Mouse (Mus musculus): ENCODE data around the gene B4galnt4. TPM values are rescaled to one million over a fixed set of nuclear protein-coding genes. Genes with fewer than 3 reads are reported as not detected.

Gene B4galnt4
- polyA plus RNA-seq, 1 experiment from 2014 or later, result 50.0 TPM

- WGBS, result 89% methylated on average over 9 of the region's 9 CpGs
- H3K9me3 ChIP-seq, result no peaks in the 10 kb centered on the region
These were observed 55.0 kb downstream of the B4galnt4 start for GRCm38 (mm10) chr7:141115874-141116273.

DNA sequence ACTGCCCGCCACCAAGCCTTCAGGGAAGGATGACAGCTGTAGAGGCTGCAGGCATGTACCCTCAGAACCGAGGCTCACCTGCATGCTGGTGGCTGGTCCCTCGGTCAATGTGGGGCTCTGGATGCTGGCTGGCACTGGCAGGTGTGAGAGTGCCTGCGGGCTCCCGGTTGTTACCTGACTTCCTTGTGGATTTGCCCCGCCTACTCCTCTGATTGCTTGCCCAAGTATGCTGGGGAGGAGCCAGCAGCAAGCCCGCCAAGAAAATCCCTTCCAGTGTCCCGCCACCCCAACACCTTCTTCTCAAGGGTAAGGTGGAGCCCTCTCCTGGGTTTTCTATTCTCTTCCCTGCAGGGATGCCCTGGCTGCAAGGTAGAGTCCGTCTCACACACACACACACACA lies 56.7 kb downstream of the B4galnt4 start, which contains the start of gene Ano9:
Gene Ano9 (minus strand): TSS at position 171 of the 400 bp plus-strand sequence.
- ATAC-seq (replicated peaks), result no peak
- Histone ChIP-seq H3K27me3 (no peaks in the 10 kb centered on the region), H3K4me2 (replicated peaks) (no peak within 1 kb of the TSS), H3K9ac (replicated peaks) (no peak within 1 kb of the TSS), H3K9me3 (no peaks in the 10 kb centered on the region), H3K4me3 (no peak within 1 kb of the TSS), H3K4me1 (no peaks in the 10 kb centered on the region), H3K36me3 (no peaks in the 10 kb centered on the region), H3K27ac (replicated peaks) (no peak within 1 kb of the TSS)
- 17% methylated on average over 9 of the region's 9 CpGs for WGBS

More at GRCm38 (mm10) chr7:141115874-141116273, 55.0 kb downstream of the B4galnt4 start:
- Histone ChIP-seq H3K4me2 (replicated peaks) (no peak overlapping the region), H3K27me3 (no peaks in the 10 kb centered on the region), H3K4me1 (no peaks in the 10 kb centered on the region), H3K4me3 (no peak overlapping the region), H3K9ac (replicated peaks) (no peak overlapping the region), H3K27ac (replicated peaks) (no peak overlapping the region), H3K36me3 (no peaks in the 10 kb centered on the region)
- no peak for ATAC-seq (replicated peaks)

DNA sequence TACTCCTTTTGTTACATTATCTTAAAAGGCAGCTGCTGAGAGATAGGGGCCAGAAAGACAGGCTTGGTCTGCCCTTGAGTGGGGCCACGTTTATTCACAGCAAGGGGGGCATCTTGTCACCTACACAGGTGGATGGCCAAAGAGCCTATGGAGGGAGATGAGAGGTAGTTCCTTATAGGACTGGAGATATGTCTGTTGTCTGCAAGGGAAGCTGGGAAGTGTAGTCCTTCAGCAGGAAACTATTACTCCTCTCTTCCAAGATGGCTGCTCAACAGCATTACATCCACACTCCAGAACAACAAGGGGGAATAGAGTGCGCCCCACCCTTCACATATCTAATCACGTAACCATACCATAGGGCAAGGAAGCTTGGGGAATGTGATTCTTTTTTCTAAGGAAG lies 58.6 kb downstream of the B4galnt4 start:
- H3K4me3 ChIP-seq, result no peak overlapping the region
- no peaks in the 10 kb centered on the region for H3K36me3 ChIP-seq
- no peaks in the 10 kb centered on the region for H3K9me3 ChIP-seq
- no peaks in the 10 kb centered on the region for H3K4me1 ChIP-seq
- no peak overlapping the region for H3K4me2 ChIP-seq (replicated peaks)
- no peaks in the 10 kb centered on the region for H3K27me3 ChIP-seq
- ATAC-seq (replicated peaks), result no peak
- no peak overlapping the region for H3K27ac ChIP-seq (replicated peaks)
- 71% methylated on average over 3 of the region's 3 CpGs for whole genome bisulfite sequencing
- no peak overlapping the region for H3K9ac ChIP-seq (replicated peaks)

- no peak overlapping the region for H3K4me2 ChIP-seq (replicated peaks)
- ATAC-seq (replicated peaks), result no peak
- no peak overlapping the region for H3K27ac ChIP-seq (replicated peaks)
- no peaks in the 10 kb centered on the region for H3K9me3 ChIP-seq
- no peak overlapping the region for H3K9ac ChIP-seq (replicated peaks)
- 89% methylated on average over 3 of the region's 3 CpGs for WGBS
- H3K36me3 ChIP-seq, result no peaks in the 10 kb centered on the region
- H3K4me3 ChIP-seq, result no peak overlapping the region
- no peaks in the 10 kb centered on the region for H3K27me3 ChIP-seq
- no peaks in the 10 kb centered on the region for H3K4me1 ChIP-seq
These were observed 59.7 kb downstream of the B4galnt4 start for GRCm38 (mm10) chr7:141120605-141121004.

DNA sequence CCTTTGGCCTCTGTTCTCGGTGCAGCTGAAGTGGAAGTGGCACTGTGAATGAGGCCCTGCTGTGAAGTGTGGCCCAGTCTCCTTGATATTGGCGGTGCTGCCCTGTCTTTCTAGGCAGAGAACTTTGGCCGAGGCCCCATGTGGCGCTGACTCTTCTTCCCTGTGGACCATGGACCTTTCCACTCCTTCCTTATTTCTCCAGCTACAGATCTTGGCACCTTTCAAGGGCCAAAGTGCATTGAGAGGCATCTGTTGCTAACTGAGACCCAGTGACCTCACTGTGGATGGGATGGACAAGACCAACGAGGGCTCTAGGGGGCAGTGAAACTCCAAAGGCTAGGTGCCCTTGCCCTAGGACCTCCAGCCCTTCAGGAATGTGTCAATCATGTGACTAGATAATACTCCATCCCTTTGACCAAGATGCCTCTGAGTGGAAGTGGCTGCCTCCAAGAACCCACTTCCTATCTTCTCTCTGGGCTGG lies 60.2 kb downstream of the B4galnt4 start:
- Histone ChIP-seq H3K9me3 (no peaks in the 10 kb centered on the region), H3K27me3 (no peaks in the 10 kb centered on the region), H3K4me3 (no peak overlapping the region), H3K27ac (replicated peaks) (no peak overlapping the region), H3K9ac (replicated peaks) (no peak overlapping the region), H3K4me2 (replicated peaks) (no peak overlapping the region), H3K36me3 (no peaks in the 10 kb centered on the region), H3K4me1 (no peaks in the 10 kb centered on the region)
- no peak for ATAC-seq (replicated peaks)
- 85% methylated on average over 5 of the region's 5 CpGs for WGBS

Other genes with a start within 250 kb of the B4galnt4 start
- 11.1 and 12.7 TPM in 2 replicates for gene Zfp941, start 238.9 kb upstream of the B4galnt4 start, polyA plus RNA-seq (2015; fragmentation: Nextera tagmentation; extraction: Ambion mirVana)
- not detected in 2 replicates for gene Urah, start 226.1 kb upstream of the B4galnt4 start, polyA plus RNA-seq (2015; fragmentation: Nextera tagmentation; extraction: Ambion mirVana)
- not detected in 2 replicates for gene Scgb1c1, start 215.6 kb upstream of the B4galnt4 start, polyA plus RNA-seq (2015; fragmentation: Nextera tagmentation; extraction: Ambion mirVana)
- 0.10 TPM in 1 of 2 replicates, not detected in the other for gene Odf3, start 213.3 kb upstream of the B4galnt4 start, polyA plus RNA-seq (2015; fragmentation: Nextera tagmentation; extraction: Ambion mirVana)
- gene Gm45785, start 204.8 kb upstream of the B4galnt4 start, polyA plus RNA-seq (2015; fragmentation: Nextera tagmentation; extraction: Ambion mirVana), result not detected in 2 replicates
- 91.2 and 96.9 TPM in 2 replicates for gene Ric8a, start 204.1 kb upstream of the B4galnt4 start, polyA plus RNA-seq (2015; fragmentation: Nextera tagmentation; extraction: Ambion mirVana)
- gene Bet1l, start 203.5 kb upstream of the B4galnt4 start, polyA plus RNA-seq (2015; fragmentation: Nextera tagmentation; extraction: Ambion mirVana), result 44.3 and 46.9 TPM in 2 replicates
- 283 and 287 TPM in 2 replicates for gene Psmd13, start 179.1 kb upstream of the B4galnt4 start, polyA plus RNA-seq (2015; fragmentation: Nextera tagmentation; extraction: Ambion mirVana)
- gene Sirt3, start 178.8 kb upstream of the B4galnt4 start, polyA plus RNA-seq (2015; fragmentation: Nextera tagmentation; extraction: Ambion mirVana), result 33.6 and 36.5 TPM in 2 replicates
- not detected in 2 replicates for gene Cox8b, start 160.7 kb upstream of the B4galnt4 start, polyA plus RNA-seq (2015; fragmentation: Nextera tagmentation; extraction: Ambion mirVana)
- 0.24 and 0.28 TPM in 2 replicates for gene Nlrp6, start 140.2 kb upstream of the B4galnt4 start, polyA plus RNA-seq (2015; fragmentation: Nextera tagmentation; extraction: Ambion mirVana)
- 8.5 and 8.7 TPM in 2 replicates for gene Pgghg, start 119.7 kb upstream of the B4galnt4 start, polyA plus RNA-seq (2015; fragmentation: Nextera tagmentation; extraction: Ambion mirVana)
- 0.51 and 0.70 TPM in 2 replicates for gene Ifitm5, start 110.8 kb upstream of the B4galnt4 start, polyA plus RNA-seq (2015; fragmentation: Nextera tagmentation; extraction: Ambion mirVana)
- gene Gm45717, start 105.2 kb upstream of the B4galnt4 start, polyA plus RNA-seq (2015; fragmentation: Nextera tagmentation; extraction: Ambion mirVana), result not detected in 2 replicates
- 126 and 142 TPM in 2 replicates for gene Ifitm2, start 105.1 kb upstream of the B4galnt4 start, polyA plus RNA-seq (2015; fragmentation: Nextera tagmentation; extraction: Ambion mirVana)
- 6.5 and 7.6 TPM in 2 replicates for gene Ifitm1, start 93.9 kb upstream of the B4galnt4 start, polyA plus RNA-seq (2015; fragmentation: Nextera tagmentation; extraction: Ambion mirVana)
- 21.7 and 24.9 TPM in 2 replicates for gene Ifitm3, start 50.3 kb upstream of the B4galnt4 start, polyA plus RNA-seq (2015; fragmentation: Nextera tagmentation; extraction: Ambion mirVana)
- not detected in 2 replicates for gene Ifitm6, start 43.2 kb upstream of the B4galnt4 start, polyA plus RNA-seq (2015; fragmentation: Nextera tagmentation; extraction: Ambion mirVana)
- gene Gm17387, start 32.0 kb upstream of the B4galnt4 start, polyA plus RNA-seq (2015; fragmentation: Nextera tagmentation; extraction: Ambion mirVana), result not detected in 2 replicates
- not detected in 2 replicates for gene Pkp3, start 17.1 kb downstream of the B4galnt4 start, polyA plus RNA-seq (2015; fragmentation: Nextera tagmentation; extraction: Ambion mirVana)
- 1.8 and 2.0 TPM in 2 replicates for gene Sigirr, start 39.5 kb downstream of the B4galnt4 start, polyA plus RNA-seq (2015; fragmentation: Nextera tagmentation; extraction: Ambion mirVana)
- 0.09 TPM in 1 of 2 replicates, not detected in the other for gene Ano9, start 56.7 kb downstream of the B4galnt4 start, polyA plus RNA-seq (2015; fragmentation: Nextera tagmentation; extraction: Ambion mirVana)
- 74.5 TPM in 2 replicates for gene Ptdss2, start 61.3 kb downstream of the B4galnt4 start, polyA plus RNA-seq (2015; fragmentation: Nextera tagmentation; extraction: Ambion mirVana)
- 42.3 and 44.0 TPM in 2 replicates for gene Rnh1, start 111.8 kb downstream of the B4galnt4 start, polyA plus RNA-seq (2015; fragmentation: Nextera tagmentation; extraction: Ambion mirVana)
- gene Hras, start 132.9 kb downstream of the B4galnt4 start, polyA plus RNA-seq (2015; fragmentation: Nextera tagmentation; extraction: Ambion mirVana), result 126 and 127 TPM in 2 replicates
- gene Lrrc56, start 133.1 kb downstream of the B4galnt4 start, polyA plus RNA-seq (2015; fragmentation: Nextera tagmentation; extraction: Ambion mirVana), result 10.3 and 12.7 TPM in 2 replicates
- 0.75 and 1.4 TPM in 2 replicates for gene Lmntd2, start 153.0 kb downstream of the B4galnt4 start, polyA plus RNA-seq (2015; fragmentation: Nextera tagmentation; extraction: Ambion mirVana)
- 24.6 and 26.9 TPM in 2 replicates for gene Rassf7, start 154.8 kb downstream of the B4galnt4 start, polyA plus RNA-seq (2015; fragmentation: Nextera tagmentation; extraction: Ambion mirVana)
- gene Phrf1, start 167.7 kb downstream of the B4galnt4 start, polyA plus RNA-seq (2015; fragmentation: Nextera tagmentation; extraction: Ambion mirVana), result 80.2 and 81.8 TPM in 2 replicates
- gene Irf7, start 205.4 kb downstream of the B4galnt4 start, polyA plus RNA-seq (2015; fragmentation: Nextera tagmentation; extraction: Ambion mirVana), result 1.1 and 2.3 TPM in 2 replicates
- gene Cdhr5, start 215.7 kb downstream of the B4galnt4 start, polyA plus RNA-seq (2015; fragmentation: Nextera tagmentation; extraction: Ambion mirVana), result not detected in 2 replicates
- gene Sct, start 218.0 kb downstream of the B4galnt4 start, polyA plus RNA-seq (2015; fragmentation: Nextera tagmentation; extraction: Ambion mirVana), result 1.4 TPM in 2 replicates
- 0.64 and 0.78 TPM in 2 replicates for gene Drd4, start 230.9 kb downstream of the B4galnt4 start, polyA plus RNA-seq (2015; fragmentation: Nextera tagmentation; extraction: Ambion mirVana)

All from forebrain, embryonic 15.5 days (tissue).